ENCODE assay signal across 9 mouse cellular contexts in genomic region chr12:79488590-79489242, GRCm38 (mm10).
DNase-seq lines count a peak whose midpoint lies in the region; ATAC-seq lines count a peak whose summit lies in the region.
"Had no signal": no experiment of that assay in that cellular context is flagged by ENCODE, and none has a peak within 500 bp of the region (broad histone marks: within the 10 kb centered on the region; RNA-seq: fewer than 3 reads in every experiment).

No protein-coding gene starts in this region.

- no peak overlapping the region for H3K4me3 ChIP-seq in midbrain, embryonic 11.5 days (ENCODE audit: low read depth, low read length)
- H3K4me3 ChIP-seq: liver, embryonic 15.5 days had no signal

- no peak overlapping the region for H3K27ac ChIP-seq in midbrain, embryonic 11.5 days (ENCODE audit: low read depth, low read length)
- H3K27ac ChIP-seq: liver, embryonic 15.5 days had no signal

- WGBS in midbrain, embryonic 11.5 days = 93% methylated on average over 17 of the region's 17 CpGs

- no peaks in the 10 kb centered on the region for H3K4me1 ChIP-seq in midbrain, embryonic 11.5 days (ENCODE audit: control insufficient read depth, insufficient read depth, low read length)
- H3K4me1 ChIP-seq: liver, embryonic 15.5 days had no signal

- H3K4me2 ChIP-seq in midbrain, embryonic 11.5 days = no peak overlapping the region
- H3K4me2 ChIP-seq: liver, embryonic 15.5 days had no signal

- intact Hi-C loops in gastrocnemius, postnatal 14 days (cut with DNase I; ENCODE audit: low total_unique reads) = no loop called here

- H3K9me3 ChIP-seq in midbrain, embryonic 11.5 days (ENCODE audit: control insufficient read depth, low read length) = no peaks in the 10 kb centered on the region
- H3K9me3 ChIP-seq: liver, embryonic 15.5 days had no signal

- H3K36me3 ChIP-seq in midbrain, embryonic 11.5 days (ENCODE audit: control insufficient read depth, insufficient read depth, low read length) = no peaks in the 10 kb centered on the region
- H3K36me3 ChIP-seq: liver, embryonic 15.5 days had no signal

- no peaks in the 10 kb centered on the region for H3K27me3 ChIP-seq in midbrain, embryonic 11.5 days (ENCODE audit: control insufficient read depth, insufficient read depth, low read length)
- H3K27me3 ChIP-seq: liver, embryonic 15.5 days had no signal

- H3K9ac ChIP-seq in midbrain, embryonic 11.5 days (ENCODE audit: low read length) = no peak overlapping the region
- H3K9ac ChIP-seq: liver, embryonic 15.5 days had no signal

- no peak for DNase-seq in frontal cortex, postnatal 14 days (ENCODE audit: low spot score in 2 of 2)
- peak; percentile 91 for DNase-seq in Muller cell, postnatal 12 days (ENCODE audit: inconsistent ontology term)
- DNase-seq in gastrocnemius, postnatal 14 days = peak; percentile 61
- DNase-seq in layer of hippocampus, postnatal 10 days (ENCODE audit: low spot score in 2 of 2) = peak; percentile 56 to 63
- DNase-seq in spleen, postnatal 14 days (ENCODE audit: low spot score in 2 of 2) = no peak
- DNase-seq in kidney, postnatal 14 days = no peak
- no peak for DNase-seq in midbrain, embryonic 11.5 days (ENCODE audit: low spot score, missing footprints)

- peak; percentile 34; the same call in 1 of the 2 replicates for ATAC-seq in frontal cortex, adult (ENCODE audit: low TSS enrichment)
- no peak for ATAC-seq in midbrain, embryonic 11.5 days (ENCODE audit: low FRiP score)

Comparison
In these comparisons a context has a peak if more than half of its experiments do, and no peak if none do; other contexts are left out.
1. DNase-seq: peak in Muller cell, postnatal 12 days (single experiment), gastrocnemius, postnatal 14 days (single experiment) and layer of hippocampus, postnatal 10 days (2 of 2); none in frontal cortex, postnatal 14 days (0 of 2), spleen, postnatal 14 days (0 of 2), kidney, postnatal 14 days (single experiment) and midbrain, embryonic 11.5 days (single experiment).